Mouse (Mus musculus) intestine, embryonic 16.5 days (tissue): ENCODE measurements around the gene Gm20388. TPM values are rescaled to one million over a fixed set of nuclear protein-coding genes. Genes with fewer than 3 reads are reported as not detected.
"Not testable (repeated sequence)": the region's sequence is repeated elsewhere in the genome, so short reads cannot be mapped to it uniquely, and the experiment has no call there.

ENCODE experiments used
- ATAC-seq: fragments of 200-750 bp; cut with Nextera tagmentation; 2 replicates; pipeline ENCODE4 v1.8.0; 2017; ENCODE audit warnings: moderate TSS enrichment, moderate library complexity
- H3K27ac ChIP-seq: fragments of 300-500 bp; sonication (generic); 2 replicates; pipeline ENCODE4 v1.5.1; 2014; ENCODE audit warnings: mild to moderate bottlenecking, low read length
- H3K27me3 ChIP-seq: fragments of 300-500 bp; sonication (generic); replicated peaks from 2 replicates; pipeline ENCODE4 v1.6.1; 2014; ENCODE audit warnings: low read length, control low read depth, mixed read lengths; ENCODE audit not compliant: control insufficient read depth, insufficient read depth
- H3K36me3 ChIP-seq: fragments of 300-500 bp; sonication (generic); 2 replicates; pipeline ENCODE4 v1.6.1; 2014; ENCODE audit warnings: low read length, control low read depth; ENCODE audit not compliant: control insufficient read depth, insufficient read depth
- H3K4me1 ChIP-seq: fragments of 300-500 bp; sonication (generic); 2 replicates; pipeline ENCODE4 v1.6.1; 2014; ENCODE audit warnings: low read length, control low read depth, mixed read lengths; ENCODE audit not compliant: control insufficient read depth, insufficient read depth
- H3K4me2 ChIP-seq: fragments of 300-500 bp; sonication (generic); 2 replicates; pipeline ENCODE4 v1.6.1; 2014; ENCODE audit warnings: low read depth, low read length, control low read depth
- H3K4me3 ChIP-seq: fragments of 300-500 bp; sonication (generic); 2 replicates; pipeline ENCODE4 v1.5.1; 2014; ENCODE audit warnings: mild to moderate bottlenecking, low read length
- H3K9ac ChIP-seq: fragments of 300-500 bp; sonication (generic); 2 replicates; pipeline ENCODE4 v1.6.1; 2014; ENCODE audit warnings: low read depth, low read length
- H3K9me3 ChIP-seq: fragments of 300-500 bp; sonication (generic); 2 replicates; pipeline ENCODE4 v1.6.1; 2016; ENCODE audit warnings: low read length, control low read depth; ENCODE audit not compliant: control insufficient read depth
- WGBS: fragments of 180-500 bp; shearing (Covaris S2); extraction: QIAGEN DNeasy Blood & Tissue Kit; methylation state at CpG from one replicate; pipeline ENCODE4 v1.1.7; 2014; 5-methylcytosine and 5-hydroxymethylcytosine counted together
- polyA plus RNA-seq: library from polyadenylated mRNA; unstranded; fragments of >200 nt; fragmentation: Nextera tagmentation; extraction: Ambion mirVana; gene quantifications from 2 replicates; pipeline ENCODE4 v1.2.1, GENCODE M21; 2015

Gene Gm20388
- polyA plus RNA-seq, 1 experiment from 2014 or later: 5.8 TPM

- Histone ChIP-seq H3K9me3 (peaks cover 35% of the 10 kb centered on the region), H3K4me3 (no peak overlapping the region), H3K4me1 (0 out of 2 replicates have a peak, but pooled peaks cover 3% of the 10 kb centered on the region), H3K4me2 (no peak overlapping the region), H3K27me3 (no peaks in the 10 kb centered on the region), H3K27ac (no peak overlapping the region), H3K9ac (no peak overlapping the region), H3K36me3 (no peaks in the 10 kb centered on the region; the same call in 1 of the 2 replicates)
- WGBS: 97% methylated on average over 27 of the region's 27 CpGs
- no peak for ATAC-seq
Measured at GRCm38 (mm10) chr8:123426511-123427509, 3516.2 kb downstream of the Gm20388 start.

GRCm38 (mm10) chr8:123427639-123428275, 3517.1 kb downstream of the Gm20388 start:
- WGBS: 96% methylated on average over 24 of the region's 24 CpGs
- no peaks in the 10 kb centered on the region for H3K4me1 ChIP-seq

GRCm38 (mm10) chr8:123428343-123428893, 3517.8 kb downstream of the Gm20388 start:
- Histone ChIP-seq H3K9me3 (peaks cover 43% of the 10 kb centered on the region), H3K27me3 (no peaks in the 10 kb centered on the region), H3K4me1 (no peaks in the 10 kb centered on the region), H3K27ac (no peak overlapping the region), H3K4me2 (no peak overlapping the region), H3K9ac (no peak overlapping the region), H3K36me3 (no peaks in the 10 kb centered on the region; the same call in 1 of the 2 replicates), H3K4me3 (no peak overlapping the region)
- no peak for ATAC-seq
- WGBS: 98% methylated on average over 29 of the region's 29 CpGs

More at GRCm38 (mm10) chr8:123427639-123428275, 3517.1 kb downstream of the Gm20388 start:
- H3K9me3 ChIP-seq: peaks cover 43% of the 10 kb centered on the region
- H3K27me3 ChIP-seq: no peaks in the 10 kb centered on the region
- H3K36me3 ChIP-seq: no peaks in the 10 kb centered on the region; the same call in 1 of the 2 replicates
- H3K4me2 ChIP-seq: no peak overlapping the region
- ATAC-seq: no peak
- H3K27ac ChIP-seq: no peak overlapping the region
- H3K4me3 ChIP-seq: no peak overlapping the region
- no peak overlapping the region for H3K9ac ChIP-seq

GRCm38 (mm10) chr8:123428939-123429721, 3518.5 kb downstream of the Gm20388 start:
- peaks cover 43% of the 10 kb centered on the region for H3K9me3 ChIP-seq

GRCm38 (mm10) chr8:123429722-123430013, 3519.0 kb downstream of the Gm20388 start:
- 96% methylated on average over 15 of the region's 15 CpGs for WGBS
- H3K27ac ChIP-seq, H3K4me1 ChIP-seq, H3K4me2 ChIP-seq, ATAC-seq, H3K9ac ChIP-seq, H3K36me3 ChIP-seq, H3K4me3 ChIP-seq, H3K27me3 ChIP-seq: not testable (repeated sequence)
- H3K9me3 ChIP-seq: peaks cover 43% of the 10 kb centered on the region

More at GRCm38 (mm10) chr8:123428939-123429721, 3518.5 kb downstream of the Gm20388 start:
- H3K36me3 ChIP-seq: no peaks in the 10 kb centered on the region; the same call in 1 of the 2 replicates
- H3K27me3 ChIP-seq: no peaks in the 10 kb centered on the region
- H3K27ac ChIP-seq: no peak overlapping the region
- no peak overlapping the region for H3K4me3 ChIP-seq
- WGBS: 95% methylated on average over 23 of the region's 23 CpGs
- no peak overlapping the region for H3K9ac ChIP-seq
- ATAC-seq: no peak
- no peaks in the 10 kb centered on the region for H3K4me1 ChIP-seq
- no peak overlapping the region for H3K4me2 ChIP-seq

DNA sequence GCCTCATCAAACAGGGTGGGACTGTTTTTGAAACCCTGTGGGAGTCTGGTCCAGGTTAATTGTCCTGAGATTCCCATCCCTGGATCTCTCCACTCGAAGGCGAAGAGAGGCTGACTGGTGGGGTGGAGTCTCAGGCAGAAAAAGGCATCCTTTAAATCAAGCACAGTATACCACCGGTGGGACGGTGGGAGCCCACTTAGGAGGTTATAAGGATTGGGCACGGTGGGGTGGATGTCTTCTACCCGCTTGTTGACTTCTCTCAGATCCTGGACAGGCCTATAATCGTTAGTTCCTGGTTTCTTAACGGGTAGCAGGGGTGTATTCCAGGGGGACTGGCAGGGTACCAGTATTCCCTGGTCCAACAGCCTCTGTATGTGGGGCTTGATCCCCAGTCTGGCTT, 3520.3 kb downstream of the Gm20388 start:
- not testable (repeated sequence) for H3K27ac ChIP-seq, H3K4me2 ChIP-seq, H3K4me3 ChIP-seq, H3K4me1 ChIP-seq, H3K36me3 ChIP-seq, H3K27me3 ChIP-seq, H3K9ac ChIP-seq, ATAC-seq
- peaks cover 40% of the 10 kb centered on the region for H3K9me3 ChIP-seq
- WGBS: 89% methylated on average over 7 of the region's 8 CpGs

GRCm38 (mm10) chr8:123431616-123432365, 3521.2 kb downstream of the Gm20388 start:
- Histone ChIP-seq H3K4me3 (no peak overlapping the region), H3K4me2 (no peak overlapping the region), H3K4me1 (no peaks in the 10 kb centered on the region), H3K9ac (no peak overlapping the region), H3K27me3 (no peaks in the 10 kb centered on the region), H3K27ac (no peak overlapping the region), H3K36me3 (no peaks in the 10 kb centered on the region; the same call in 1 of the 2 replicates), H3K9me3 (peaks cover 37% of the 10 kb centered on the region)
- no peak for ATAC-seq
- 96% methylated on average over 25 of the region's 25 CpGs for WGBS

DNA sequence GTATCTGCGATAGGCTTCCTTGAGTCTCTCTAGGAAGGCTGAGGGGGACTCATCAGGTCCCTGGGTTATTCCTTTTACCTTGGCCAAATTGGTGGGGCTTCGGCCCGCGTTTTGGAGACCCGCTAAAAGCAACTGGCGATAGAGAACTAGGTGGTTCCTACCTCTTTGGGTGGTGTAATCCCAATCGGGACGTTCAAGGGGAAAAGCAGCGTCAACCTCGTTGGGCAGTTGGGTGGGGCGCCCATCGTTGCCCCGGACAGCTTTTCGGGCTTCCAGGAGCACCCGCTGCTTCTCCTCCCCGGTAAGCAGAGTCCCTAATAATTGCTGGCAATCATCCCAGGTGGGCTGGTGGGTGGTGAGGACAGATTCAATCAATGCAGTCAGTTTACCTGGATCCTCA, 3521.7 kb downstream of the Gm20388 start:
- H3K27ac ChIP-seq: no peak overlapping the region
- no peak for ATAC-seq
- 93% methylated on average over 16 of the region's 16 CpGs for WGBS
- H3K27me3 ChIP-seq: no peaks in the 10 kb centered on the region
- H3K36me3 ChIP-seq: no peaks in the 10 kb centered on the region; the same call in 1 of the 2 replicates
- no peak overlapping the region for H3K4me2 ChIP-seq
- H3K9me3 ChIP-seq: peaks cover 31% of the 10 kb centered on the region
- no peak overlapping the region for H3K4me3 ChIP-seq
- H3K4me1 ChIP-seq: no peaks in the 10 kb centered on the region
- no peak overlapping the region for H3K9ac ChIP-seq
